ENCODE assay signal across 20 mouse cellular contexts in the genomic region with DNA sequence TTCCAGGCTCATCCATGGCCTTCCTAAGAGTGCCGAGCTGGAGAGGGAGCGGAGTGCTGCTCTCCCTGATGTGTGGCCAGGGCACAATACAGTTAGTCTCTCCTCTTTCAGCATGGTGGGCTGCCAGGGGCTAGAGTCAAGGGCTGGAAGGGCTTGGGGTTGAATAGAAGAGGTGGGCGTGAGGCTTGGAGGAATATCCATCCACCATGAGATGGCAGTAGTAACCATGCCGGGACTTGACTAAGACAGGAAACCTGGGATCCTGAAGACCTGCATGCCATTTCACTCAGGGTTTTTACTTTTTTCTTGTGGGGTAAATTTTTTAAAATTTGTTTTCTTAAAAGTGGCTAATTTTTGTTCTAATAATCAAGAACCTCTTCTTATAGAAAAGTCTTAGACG.
DNase-seq lines count a peak whose midpoint lies in the region; ATAC-seq and TF ChIP-seq lines count a peak whose summit lies in the region.
"Had no signal": no experiment of that assay in that cellular context is flagged by ENCODE, and none has a peak within 500 bp of the region (broad histone marks: within the 10 kb centered on the region; RNA-seq: fewer than 3 reads in every experiment).

No protein-coding gene starts in this region.

- no peaks in the 10 kb centered on the region for H3K79me2 ChIP-seq in macrophage (ENCODE audit: inconsistent target)

- H3K9me3 ChIP-seq in heart, postnatal 0 days (replicated peaks; ENCODE audit: control insufficient read depth, low read length), result no peaks in the 10 kb centered on the region
- no peaks in the 10 kb centered on the region for H3K9me3 ChIP-seq in ES-E14 (ENCODE audit: control insufficient read depth, insufficient read depth, low read depth, low read length)
- H3K9me3 ChIP-seq: hindbrain, embryonic 13.5 days; limb, embryonic 15.5 days had no signal

- H3K27ac ChIP-seq in heart, postnatal 0 days (ENCODE audit: low read depth), result no peak overlapping the region
- H3K27ac ChIP-seq in left cerebral cortex, adult 2 months, result no peak overlapping the region
- H3K27ac ChIP-seq in ES-E14 (ENCODE audit: insufficient read depth, low read depth, low read length, poor library complexity, severe bottlenecking) (0 out of 2 replicates have a peak overlapping the region, but pooled peaks have one; percentile 18), macrophage (peak overlapping the region; percentile 61; the same call in 1 of the 2 replicates)
- H3K27ac ChIP-seq: hindbrain, embryonic 13.5 days; limb, embryonic 15.5 days; liver, embryonic 14.5 days had no signal

- no peak for ATAC-seq in heart, postnatal 0 days (ENCODE audit: insufficient read depth, low read depth)
- ATAC-seq: forebrain, embryonic 14.5 days had no signal

- DNase-seq in heart, postnatal 0 days (ENCODE audit: low spot score), result no peak
- no peak for DNase-seq in heart, postnatal 10 days
- no peak for DNase-seq in left cerebral cortex, adult 2 months (ENCODE audit: extremely low spot score in 1 of 2, low spot score in 2 of 2)
- no peak for DNase-seq in left cerebral cortex, postnatal 14 days (ENCODE audit: low spot score in 2 of 2)
- DNase-seq in ES-E14 (ENCODE audit: low read depth, low spot score), result no peak
- DNase-seq in urinary bladder, postnatal 10 days (ENCODE audit: low spot score), result no peak
- DNase-seq: adrenal gland, postnatal 14 days; B cell, adult 2 months; cerebellum, adult 8-10 months; cerebellum, postnatal 36 days; gastrocnemius, postnatal 14 days; kidney, postnatal 36 days; left cerebral cortex, postnatal 4 days; spleen, adult 18-20 months had no signal

- H3K4me2 ChIP-seq in heart, postnatal 0 days (ENCODE audit: low read depth, low read length), result no peak overlapping the region
- H3K4me2 ChIP-seq: hindbrain, embryonic 13.5 days; limb, embryonic 15.5 days; midbrain, embryonic 11.5 days had no signal

- TF ChIP-seq EP300 in heart, postnatal 0 days (IDR thresholded peaks at IDR 0.05; ENCODE audit: low read depth), result no peak

- H3K36me3 ChIP-seq in heart, postnatal 0 days (replicated peaks; ENCODE audit: control insufficient read depth, insufficient read depth, low read length), result peaks cover 28% of the 10 kb centered on the region
- no peaks in the 10 kb centered on the region for H3K36me3 ChIP-seq in ES-E14 (ENCODE audit: control insufficient read depth, insufficient read depth, low read length, poor library complexity, severe bottlenecking)
- H3K36me3 ChIP-seq in macrophage (ENCODE audit: inconsistent target), result no peaks in the 10 kb centered on the region

- no peak overlapping the region for H3K9ac ChIP-seq in heart, postnatal 0 days (replicated peaks; ENCODE audit: low read depth, low read length)
- no peak overlapping the region for H3K9ac ChIP-seq in ES-E14 (ENCODE audit: insufficient read depth, low read depth, low read length, poor library complexity, severe bottlenecking)
- H3K9ac ChIP-seq: hindbrain, embryonic 13.5 days; limb, embryonic 15.5 days; liver, embryonic 14.5 days had no signal

- TF ChIP-seq CTCF in heart, postnatal 0 days (IDR thresholded peaks at IDR 0.05; ENCODE audit: low read depth), result peak; percentile 50
- TF ChIP-seq CTCF in left cerebral cortex, adult 2 months (IDR thresholded peaks at IDR 0.05), result peak; percentile 23

- no peaks in the 10 kb centered on the region for H3K27me3 ChIP-seq in heart, postnatal 0 days (ENCODE audit: control insufficient read depth, insufficient read depth, low read length)
- H3K27me3 ChIP-seq: hindbrain, embryonic 13.5 days; limb, embryonic 15.5 days had no signal

- H3K4me3 ChIP-seq in heart, postnatal 0 days (ENCODE audit: low read depth, low read length), result no peak overlapping the region
- H3K4me3 ChIP-seq in left cerebral cortex, adult 2 months, result no peak overlapping the region
- H3K4me3 ChIP-seq in ES-E14 (ENCODE audit: insufficient read depth in 1 of 2, low read depth in 1 of 2, low read length in 2 of 2, poor library complexity in 1 of 2, severe bottlenecking in 1 of 2) (no peak overlapping the region), macrophage (ENCODE audit: inconsistent target) (no peak overlapping the region)
- H3K4me3 ChIP-seq: hindbrain, embryonic 13.5 days; limb, embryonic 15.5 days had no signal

- 73% methylated on average over 5 of the region's 5 CpGs for WGBS in heart, postnatal 0 days
- WGBS in macrophage (ENCODE audit: missing documents), result 95% methylated on average over 5 of the region's 5 CpGs

- in situ Hi-C loops in ES-E14 (cut with MboI; ENCODE audit: low sequenced_read_pairs in 2 of 2, unreplicated experiment in 2 of 2), result no loop called here

- peaks cover 8% of the 10 kb centered on the region for H3K4me1 ChIP-seq in heart, postnatal 0 days (ENCODE audit: control insufficient read depth, insufficient read depth)
- H3K4me1 ChIP-seq in ES-E14 (ENCODE audit: control insufficient read depth in 2 of 2, insufficient read depth in 2 of 2, low read length in 2 of 2, poor library complexity in 1 of 2), result no peaks in the 10 kb centered on the region
- H3K4me1 ChIP-seq: limb, embryonic 15.5 days had no signal

- intact Hi-C loops in heart, postnatal 10 days (cut with DNase I), result no loop called here
- intact Hi-C loops in left cerebral cortex, adult 2 months (cut with DNase I), result no loop called here
- intact Hi-C loops in left cerebral cortex, postnatal 14 days (cut with DNase I), result no loop called here

TF ChIP-seq in ES-E14, 5 proteins besides CTCF, POLR2A, EP300 and RAD21:
- TF ChIP-seq ZC3H11A (IDR thresholded peaks at IDR 0.05; ENCODE audit: borderline replicate concordance, low read depth, low read length) (no peak), CHD2 (IDR thresholded peaks at IDR 0.05; ENCODE audit: low read depth, low read length) (no peak), HCFC1 (IDR thresholded peaks at IDR 0.05; ENCODE audit: borderline replicate concordance, insufficient read depth, low read length) (no peak), MAFK (IDR thresholded peaks at IDR 0.05; ENCODE audit: insufficient read depth, low read depth, low read length) (no peak), ZNF384 (IDR thresholded peaks at IDR 0.05; ENCODE audit: low read depth, low read length) (no peak)

Comparison
In these comparisons a context has a peak if more than half of its experiments do, and no peak if none do; other contexts are left out.
1. H3K27ac ChIP-seq: peak in ES-E14 (single experiment) and macrophage (single experiment); none in heart, postnatal 0 days (single experiment) and left cerebral cortex, adult 2 months (single experiment).